Mouse (Mus musculus) left cerebral cortex, postnatal 25 days (tissue): ENCODE results near the gene Ermard. TPM values are rescaled to one million over a fixed set of nuclear protein-coding genes. Genes with fewer than 3 reads are reported as not detected.

Source experiments
- DNase-seq, 2 experiments: peaks; one replicate each; pipeline ENCODE4 v3.0.0; 2022; ENCODE audit warnings: low spot score in 2 of 2, mixed read lengths in 1 of 2
- intact Hi-C: fragments of 180-260 bp; cut with DNase I; formaldehyde crosslinking; loops from one replicate; pipeline ENCODE4 v1.15.1; 2025
- total RNA-seq, 2 experiments: library from RNA; stranded (reverse); gene quantifications; 2 replicates each; pipeline ENCODE4 v1.2.3; 2021

Ermard gene
- total RNA-seq, 2 experiments from 2014 or later, result 46.6 to 47.6 TPM

GRCm38 (mm10) chr17:15058161-15058591 lies 17.2 kb downstream of the Ermard start:
- no peak for DNase-seq
- intact Hi-C loops, result no loop called here

GRCm38 (mm10) chr17:15059646-15060045 lies 18.6 kb downstream of the Ermard start:
- intact Hi-C loops, result no loop called here
- no peak for DNase-seq

GRCm38 (mm10) chr17:15060356-15060755 lies 19.3 kb downstream of the Ermard start:
- DNase-seq, result no peak
- intact Hi-C loops, result no loop called here

- DNase-seq, result peak; percentile 76
- intact Hi-C loops, result loop anchor here (1.0 kb wide), 2 partner anchors 313 to 402 kb away; no protein-coding TSS in a partner anchor
Observed at GRCm38 (mm10) chr17:15065391-15066024, 24.5 kb downstream of the Ermard start.

- intact Hi-C loops, result no loop called here
- no peak for DNase-seq
Observed at GRCm38 (mm10) chr17:15066066-15066465, 25.1 kb downstream of the Ermard start.

GRCm38 (mm10) chr17:15066911-15067310 lies 25.9 kb downstream of the Ermard start:
- DNase-seq, result no peak
- intact Hi-C loops, result no loop called here

- no peak for DNase-seq
- intact Hi-C loops, result no loop called here
Observed at GRCm38 (mm10) chr17:15068040-15068792, 27.2 kb downstream of the Ermard start.

GRCm38 (mm10) chr17:15069124-15069523 lies 28.1 kb downstream of the Ermard start:
- peak; percentile 18 to 61 for DNase-seq
- intact Hi-C loops, result no loop called here

GRCm38 (mm10) chr17:15072211-15072610 lies 31.2 kb downstream of the Ermard start:
- no peak for DNase-seq
- intact Hi-C loops, result no loop called here

- intact Hi-C loops, result no loop called here
- no peak for DNase-seq
Observed at GRCm38 (mm10) chr17:15075033-15075432, 34.0 kb downstream of the Ermard start.

GRCm38 (mm10) chr17:15077536-15077935 lies 36.5 kb downstream of the Ermard start:
- no peak for DNase-seq
- intact Hi-C loops, result no loop called here

GRCm38 (mm10) chr17:15084226-15084848 lies 43.3 kb downstream of the Ermard start:
- intact Hi-C loops, result no loop called here
- no peak for DNase-seq

- DNase-seq, result no peak
- intact Hi-C loops, result no loop called here
Observed at GRCm38 (mm10) chr17:15085006-15085405, 44.0 kb downstream of the Ermard start.

GRCm38 (mm10) chr17:15088166-15088565 lies 47.2 kb downstream of the Ermard start:
- intact Hi-C loops, result no loop called here
- DNase-seq, result no peak

- intact Hi-C loops, result no loop called here
- DNase-seq, result no peak
Observed at GRCm38 (mm10) chr17:15088591-15089001, 47.6 kb downstream of the Ermard start.

GRCm38 (mm10) chr17:15091739-15092138 lies 50.7 kb downstream of the Ermard start:
- no peak for DNase-seq
- intact Hi-C loops, result no loop called here

- intact Hi-C loops, result no loop called here
Observed at GRCm38 (mm10) chr17:15093523-15093922, 52.5 kb downstream of the Ermard start.

GRCm38 (mm10) chr17:15096853-15097252 lies 55.8 kb downstream of the Ermard start:
- DNase-seq, result no peak
- intact Hi-C loops, result no loop called here

More at GRCm38 (mm10) chr17:15093523-15093922, 52.5 kb downstream of the Ermard start:
- DNase-seq, result no peak

GRCm38 (mm10) chr17:15098677-15099076 lies 57.7 kb downstream of the Ermard start:
- intact Hi-C loops, result no loop called here
- no peak for DNase-seq

- intact Hi-C loops, result no loop called here
- DNase-seq, result no peak
Observed at GRCm38 (mm10) chr17:15101355-15101754, 60.3 kb downstream of the Ermard start.
